Mouse (Mus musculus) hindbrain, embryonic 16.5 days (tissue): ENCODE measurements around the gene Tsga13. TPM values are rescaled to one million over a fixed set of nuclear protein-coding genes. Genes with fewer than 3 reads are reported as not detected.

Experiments used
- ATAC-seq: fragments of 200-750 bp; cut with Nextera tagmentation; 2 replicates; pipeline ENCODE4 v1.8.0; 2017; ENCODE audit warnings: moderate TSS enrichment, moderate library complexity
- H3K27ac ChIP-seq: fragments of 300-500 bp; sonication (generic); 2 replicates; pipeline ENCODE4 v1.5.1; 2014; ENCODE audit warnings: low read depth, mild to moderate bottlenecking, control low read depth, low read length, moderate library complexity
- H3K27me3 ChIP-seq: fragments of 300-500 bp; sonication (generic); replicated peaks from 2 replicates; pipeline ENCODE4 v1.6.1; 2014; ENCODE audit warnings: low read length; ENCODE audit not compliant: control insufficient read depth, insufficient read depth
- H3K36me3 ChIP-seq: fragments of 300-500 bp; sonication (generic); 2 replicates; pipeline ENCODE4 v1.6.1; 2014; ENCODE audit warnings: mild to moderate bottlenecking, low read length, moderate library complexity, mixed read lengths; ENCODE audit not compliant: control insufficient read depth, insufficient read depth
- H3K4me1 ChIP-seq: fragments of 300-500 bp; sonication (generic); 2 replicates; pipeline ENCODE4 v1.6.1; 2014; ENCODE audit warnings: low read depth, low read length; ENCODE audit not compliant: control insufficient read depth, insufficient read depth
- H3K4me2 ChIP-seq: fragments of 300-500 bp; sonication (generic); 2 replicates; pipeline ENCODE4 v1.6.1; 2014; ENCODE audit warnings: mild to moderate bottlenecking, low read length, control low read depth, moderate library complexity
- H3K4me3 ChIP-seq: fragments of 300-500 bp; sonication (generic); 2 replicates; pipeline ENCODE4 v1.5.1; 2014; ENCODE audit warnings: mild to moderate bottlenecking, low read length, control low read depth, moderate library complexity
- H3K9ac ChIP-seq: fragments of 300-500 bp; sonication (generic); 2 replicates; pipeline ENCODE4 v1.6.1; 2014; ENCODE audit warnings: low read depth, mild to moderate bottlenecking, control low read depth, low read length, moderate library complexity
- H3K9me3 ChIP-seq: fragments of 300-500 bp; sonication (generic); 2 replicates; pipeline ENCODE4 v1.6.1; 2014; ENCODE audit warnings: mild to moderate bottlenecking, low read length, moderate library complexity; ENCODE audit not compliant: control insufficient read depth
- WGBS: fragments of 180-500 bp; shearing (Covaris S2); extraction: QIAGEN DNeasy Blood & Tissue Kit; methylation state at CpG from one replicate; pipeline ENCODE4 v1.1.7; 2014; 5-methylcytosine and 5-hydroxymethylcytosine counted together
- polyA plus RNA-seq: library from polyadenylated mRNA; unstranded; fragments of >200 nt; fragmentation: Nextera tagmentation; extraction: Ambion mirVana; gene quantifications from 2 replicates; pipeline ENCODE4 v1.2.1, GENCODE M21; 2015

The Tsga13 gene
- polyA plus RNA-seq, 1 experiment from 2014 or later = 0.36 TPM

DNA sequence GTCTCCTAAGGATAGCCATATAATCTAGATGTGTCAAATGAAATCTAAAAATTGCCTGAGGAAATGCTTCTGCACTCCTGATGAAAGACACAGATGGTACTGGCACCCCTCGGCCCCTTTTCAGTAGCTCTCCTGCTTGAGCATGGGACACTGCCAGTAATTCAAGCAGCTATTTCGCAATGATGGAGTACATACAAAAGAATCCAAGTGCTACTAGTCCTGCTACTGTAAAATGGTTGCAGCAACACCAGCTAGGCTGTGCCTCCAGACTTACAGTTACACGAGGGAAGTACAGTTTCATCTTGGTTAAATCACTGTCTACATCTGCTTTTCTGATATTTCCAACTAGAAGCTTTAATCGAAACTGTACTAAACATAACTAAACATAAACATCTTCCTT lies 31.9 kb downstream of the Tsga13 start:
- no peaks in the 10 kb centered on the region for H3K9me3 ChIP-seq
- no peak overlapping the region for H3K4me3 ChIP-seq
- no peak overlapping the region for H3K9ac ChIP-seq
- H3K27ac ChIP-seq = no peak overlapping the region
- no peaks in the 10 kb centered on the region for H3K4me1 ChIP-seq
- 78% methylated on average over 4 of the region's 4 CpGs for WGBS
- no peak for ATAC-seq
- H3K4me2 ChIP-seq = no peak overlapping the region
- peaks cover 3% of the 10 kb centered on the region; the same call in 1 of the 2 replicates for H3K36me3 ChIP-seq
- H3K27me3 ChIP-seq = no peaks in the 10 kb centered on the region

DNA sequence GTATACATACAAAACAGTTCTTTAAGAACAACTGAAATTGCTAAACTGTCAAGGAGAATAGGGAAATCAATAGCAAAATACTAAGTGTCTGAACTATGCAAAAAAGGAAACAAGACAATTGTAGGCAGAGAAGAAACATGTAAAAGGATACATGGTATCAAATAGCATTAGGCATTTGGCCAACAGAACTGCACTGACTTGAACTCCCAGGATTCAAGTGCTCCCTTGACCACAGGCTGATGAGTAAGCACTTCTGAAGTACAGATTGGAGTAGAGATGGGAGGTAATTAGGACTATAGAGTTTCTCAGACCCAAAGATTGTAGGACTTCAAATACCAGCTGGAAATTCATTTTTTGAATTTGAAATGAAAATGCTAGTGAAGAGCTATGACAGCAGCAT lies 38.7 kb downstream of the Tsga13 start:
- H3K4me2 ChIP-seq = no peak overlapping the region
- H3K9me3 ChIP-seq = no peaks in the 10 kb centered on the region
- no peaks in the 10 kb centered on the region for H3K27me3 ChIP-seq
- H3K4me1 ChIP-seq = no peaks in the 10 kb centered on the region
- no peak overlapping the region for H3K27ac ChIP-seq
- ATAC-seq = no peak
- no peaks in the 10 kb centered on the region for H3K36me3 ChIP-seq
- no peak overlapping the region for H3K9ac ChIP-seq
- no peak overlapping the region for H3K4me3 ChIP-seq

DNA sequence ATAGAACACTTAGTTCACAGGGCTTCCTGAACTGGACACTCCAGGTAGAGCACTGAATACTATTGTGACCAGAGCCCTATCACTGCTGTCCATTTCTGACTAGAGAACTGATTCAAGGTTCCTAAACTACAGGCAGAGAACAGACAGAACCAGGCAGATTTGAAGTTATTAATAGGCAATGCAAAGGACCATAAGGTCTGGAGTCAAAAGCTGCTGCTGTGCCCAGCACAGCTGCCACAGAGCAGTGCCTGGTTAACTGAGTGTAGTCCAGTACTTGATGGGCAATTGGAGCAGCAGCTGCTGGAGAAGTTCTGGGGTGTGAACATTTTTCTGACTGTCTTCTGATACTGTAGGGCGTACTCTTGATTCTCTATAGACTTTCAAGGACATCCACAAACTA lies 48.9 kb downstream of the Tsga13 start:
- WGBS = 85% methylated on average over 1 of the region's 1 CpGs
- no peaks in the 10 kb centered on the region for H3K27me3 ChIP-seq
- H3K36me3 ChIP-seq = no peaks in the 10 kb centered on the region
- no peak overlapping the region for H3K9ac ChIP-seq
- H3K4me1 ChIP-seq = no peaks in the 10 kb centered on the region
- H3K27ac ChIP-seq = no peak overlapping the region
- H3K4me3 ChIP-seq = no peak overlapping the region
- H3K9me3 ChIP-seq = no peaks in the 10 kb centered on the region
- no peak for ATAC-seq
- no peak overlapping the region for H3K4me2 ChIP-seq

DNA sequence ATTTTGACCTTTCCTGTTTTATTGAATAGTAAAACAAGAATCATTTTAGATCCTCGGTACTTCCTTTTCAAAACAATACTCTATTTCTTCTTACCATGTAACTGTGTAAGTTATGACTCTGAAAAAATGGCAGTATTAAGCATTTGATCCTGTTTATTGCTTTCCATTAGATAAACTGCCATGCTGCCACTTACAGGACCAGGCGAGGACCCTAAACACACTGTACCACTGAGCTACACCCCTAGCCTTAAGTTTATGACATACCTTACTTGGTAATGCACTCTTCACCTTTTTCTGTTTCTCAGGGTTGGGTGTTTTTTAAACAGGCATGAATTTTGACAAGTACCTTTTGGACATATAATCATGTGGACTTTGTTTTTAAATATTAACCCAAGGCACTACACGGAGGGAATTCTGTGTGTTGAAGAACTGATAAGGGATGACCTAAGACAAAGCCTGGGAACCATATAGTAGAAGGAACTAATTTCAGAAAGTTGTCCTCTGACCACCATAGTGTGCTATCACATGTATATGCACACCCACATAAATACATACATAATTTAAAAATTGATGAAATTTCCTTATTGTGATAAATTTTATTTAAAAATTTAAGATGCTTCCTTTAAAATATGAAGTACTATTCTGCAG lies 50.2 kb downstream of the Tsga13 start:
- H3K4me1 ChIP-seq = no peaks in the 10 kb centered on the region
- no peak overlapping the region for H3K9ac ChIP-seq
- H3K4me3 ChIP-seq = no peak overlapping the region
- H3K9me3 ChIP-seq = no peaks in the 10 kb centered on the region
- no peak for ATAC-seq
- no peaks in the 10 kb centered on the region for H3K36me3 ChIP-seq
- no peak overlapping the region for H3K27ac ChIP-seq
- no peak overlapping the region for H3K4me2 ChIP-seq
- no peaks in the 10 kb centered on the region for H3K27me3 ChIP-seq
- 91% methylated on average over 3 of the region's 3 CpGs for WGBS

DNA sequence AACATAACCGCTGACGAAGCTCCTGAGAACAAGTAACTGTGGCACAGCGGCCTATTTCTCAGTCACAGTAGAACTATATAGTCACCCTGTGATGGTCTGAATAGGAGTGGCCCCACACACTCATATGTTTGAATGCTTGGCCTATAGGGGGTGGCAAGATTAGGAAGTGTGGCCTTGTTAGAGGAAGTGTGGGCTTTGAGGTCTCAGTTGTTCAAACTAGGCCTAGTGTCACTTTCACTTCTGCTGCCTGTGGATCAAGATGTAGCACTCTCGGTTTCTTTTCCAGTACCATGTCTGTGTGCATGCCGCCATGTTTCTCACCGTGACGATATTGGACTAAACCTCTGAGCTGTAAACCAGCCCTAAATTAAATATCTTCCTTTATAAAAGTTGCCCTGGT lies 59.4 kb downstream of the Tsga13 start:
- Histone ChIP-seq H3K4me1 (no peaks in the 10 kb centered on the region), H3K27ac (no peak overlapping the region), H3K4me2 (no peak overlapping the region), H3K36me3 (peaks cover 4% of the 10 kb centered on the region; the same call in 1 of the 2 replicates), H3K9ac (no peak overlapping the region), H3K27me3 (no peaks in the 10 kb centered on the region), H3K9me3 (no peaks in the 10 kb centered on the region), H3K4me3 (no peak overlapping the region)
- 97% methylated on average over 7 of the region's 7 CpGs for WGBS
- ATAC-seq = no peak

DNA sequence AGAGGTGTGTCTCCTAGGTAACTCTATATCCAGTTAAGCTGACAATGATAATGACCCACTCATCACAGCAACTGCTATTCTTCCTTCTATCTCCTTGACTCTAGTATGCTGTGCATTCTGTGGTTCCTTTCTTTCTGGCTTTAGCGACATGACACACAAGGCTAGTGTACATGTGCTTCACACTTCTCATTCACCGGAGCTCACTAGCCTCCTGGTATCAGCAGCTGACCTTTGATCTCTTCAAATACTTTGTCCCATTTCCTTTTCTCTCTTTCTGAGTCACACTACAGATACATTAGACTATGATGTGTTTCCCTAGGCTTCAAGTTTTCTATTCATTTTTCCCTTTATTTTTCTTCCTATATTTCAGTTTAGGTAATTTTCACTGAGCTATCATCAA lies 60.2 kb downstream of the Tsga13 start:
- Histone ChIP-seq H3K4me3 (no peak overlapping the region), H3K27ac (no peak overlapping the region), H3K4me1 (no peaks in the 10 kb centered on the region), H3K9ac (no peak overlapping the region), H3K36me3 (peaks cover 4% of the 10 kb centered on the region; the same call in 1 of the 2 replicates), H3K4me2 (no peak overlapping the region), H3K27me3 (no peaks in the 10 kb centered on the region), H3K9me3 (no peaks in the 10 kb centered on the region)
- 89% methylated on average over 2 of the region's 2 CpGs for WGBS
- ATAC-seq = no peak

DNA sequence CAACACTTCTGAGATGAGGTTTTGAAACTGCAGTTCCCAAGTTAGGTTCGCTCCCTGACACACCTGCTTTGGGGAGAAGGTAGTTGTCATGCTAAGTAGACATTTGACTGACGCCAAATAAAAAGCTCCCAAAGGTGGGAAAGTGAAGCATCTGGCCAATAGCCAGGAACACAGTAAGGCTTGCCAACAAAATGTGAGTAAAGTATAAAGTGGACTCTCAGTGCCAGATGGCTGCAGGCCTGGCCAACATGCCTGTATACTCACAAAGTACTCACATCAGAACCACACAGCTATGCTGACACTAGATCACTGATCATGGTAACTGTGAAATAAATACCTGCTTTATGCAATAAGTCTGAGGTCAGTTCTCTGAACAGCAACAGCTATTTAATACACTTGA lies 65.6 kb downstream of the Tsga13 start:
- Histone ChIP-seq H3K9me3 (no peaks in the 10 kb centered on the region), H3K27ac (no peak overlapping the region), H3K4me1 (no peaks in the 10 kb centered on the region), H3K36me3 (no peaks in the 10 kb centered on the region), H3K27me3 (no peaks in the 10 kb centered on the region), H3K4me3 (no peak overlapping the region), H3K4me2 (no peak overlapping the region), H3K9ac (no peak overlapping the region)
- WGBS = 50% methylated on average over 2 of the region's 2 CpGs
- ATAC-seq = no peak

Other genes with a start within 250 kb of the Tsga13 start
- gene Cep41, start 221.8 kb downstream of the Tsga13 start, polyA plus RNA-seq = 10.4 and 14.1 TPM in 2 replicates
- 303 and 331 TPM in 2 replicates for gene Mest, start 192.0 kb downstream of the Tsga13 start, polyA plus RNA-seq
- 25.2 and 26.1 TPM in 2 replicates for gene Copg2, start 18.8 kb downstream of the Tsga13 start, polyA plus RNA-seq
- 0.33 and 0.40 TPM in 2 replicates for gene Klf14, start 43.5 kb upstream of the Tsga13 start, polyA plus RNA-seq